In the genomic region with DNA sequence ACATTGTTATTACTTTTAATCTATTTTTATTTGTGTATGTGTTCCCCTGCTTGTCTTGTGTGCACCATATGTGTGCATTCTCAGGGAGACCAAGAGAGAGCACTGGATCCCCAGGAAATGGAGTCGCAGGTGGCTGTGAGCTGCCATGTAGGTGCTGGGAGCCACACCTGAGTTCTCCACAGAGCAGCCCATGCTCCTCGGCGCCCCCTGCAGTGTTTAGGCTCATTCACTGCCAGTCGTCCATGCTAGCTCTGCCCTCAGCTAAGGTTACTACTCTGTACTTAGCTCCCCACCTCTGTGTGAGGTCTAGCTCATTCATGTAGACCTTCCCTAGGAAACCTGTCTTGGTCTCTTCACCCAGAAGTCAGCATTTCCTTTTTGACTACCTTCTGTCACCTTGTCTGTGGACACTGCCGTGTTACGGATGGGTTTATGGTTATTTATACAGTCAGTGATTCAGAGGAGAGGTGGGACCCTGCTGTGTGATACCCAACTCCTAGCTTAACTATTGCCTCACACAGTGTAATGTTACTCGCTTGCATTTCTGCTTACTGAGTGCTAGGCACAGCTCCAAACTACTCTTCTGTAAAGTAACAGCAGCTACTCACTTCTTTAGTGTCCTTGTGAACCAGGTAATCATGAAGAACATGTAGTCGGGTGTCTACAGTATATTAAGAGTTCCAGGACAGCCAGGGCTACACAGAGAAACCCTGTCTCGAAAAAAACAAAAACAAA, we compare ENCODE assay signal across 12 mouse cellular contexts. TPM values are rescaled to one million over a fixed set of nuclear protein-coding genes. Genes with fewer than 3 reads are reported as not detected.
DNase-seq lines count a peak whose midpoint lies in the region; ATAC-seq and TF ChIP-seq lines count a peak whose summit lies in the region.
"Had no signal": no experiment of that assay in that cellular context is flagged by ENCODE, and none has a peak within 500 bp of the region (broad histone marks: within the 10 kb centered on the region; RNA-seq: fewer than 3 reads in every experiment).

No protein-coding gene starts in this region.

- TF ChIP-seq CTCF in liver, adult 2 months (IDR thresholded peaks at IDR 0.05; ENCODE audit: low read depth, low read length): peak; percentile 43
- TF ChIP-seq CTCF in stomach, postnatal 0 days (IDR thresholded peaks at IDR 0.05; ENCODE audit: low read depth): peak; percentile 37

- no peak for TF ChIP-seq POLR2A in liver, adult 2 months (IDR thresholded peaks at IDR 0.05; ENCODE audit: extremely low read depth, insufficient read depth, low read length)

- TF ChIP-seq EP300 in stomach, postnatal 0 days (optimal IDR thresholded peaks at IDR 0.05): no peak

- no peak overlapping the region for H3K4me3 ChIP-seq in liver, adult 2 months (ENCODE audit: insufficient read depth, low read depth, low read length)
- no peak overlapping the region for H3K4me3 ChIP-seq in liver, embryonic 12.5 days
- H3K4me3 ChIP-seq in stomach, postnatal 0 days (ENCODE audit: low read depth, low read length): no peak overlapping the region
- H3K4me3 ChIP-seq in heart, embryonic 11.5 days (ENCODE audit: low read depth, low read length): no peak overlapping the region
- H3K4me3 ChIP-seq: heart, embryonic 10.5 days had no signal

- peak; percentile 22 to 27 for DNase-seq in cerebellum, postnatal 10 days
- DNase-seq in cerebellum, adult 8-10 months: no peak
- DNase-seq in liver, adult 2 months (ENCODE audit: extremely low read depth, low read depth, low spot score): no peak
- DNase-seq in WW6 (ENCODE audit: low read depth, low spot score): peak; percentile 11
- no peak for DNase-seq in stomach, postnatal 0 days (ENCODE audit: low spot score)
- DNase-seq in adrenal gland, adult 2 months: no peak

- H3K4me2 ChIP-seq in liver, embryonic 12.5 days: no peak overlapping the region
- H3K4me2 ChIP-seq in stomach, postnatal 0 days (replicated peaks; ENCODE audit: low read depth): no peak overlapping the region
- H3K4me2 ChIP-seq in heart, embryonic 11.5 days: no peak overlapping the region
- H3K4me2 ChIP-seq: midbrain, embryonic 11.5 days had no signal

- no peak overlapping the region for H3K27ac ChIP-seq in liver, adult 2 months (replicated peaks; ENCODE audit: insufficient read depth, low read depth, low read length)
- H3K27ac ChIP-seq in liver, embryonic 12.5 days: no peak overlapping the region
- no peak overlapping the region for H3K27ac ChIP-seq in stomach, postnatal 0 days (replicated peaks)
- no peak overlapping the region for H3K27ac ChIP-seq in heart, embryonic 11.5 days (ENCODE audit: low read depth, low read length)
- H3K27ac ChIP-seq: heart, embryonic 10.5 days; hindbrain, postnatal 0 days had no signal

- no peak overlapping the region for H3K9ac ChIP-seq in liver, adult 2 months (ENCODE audit: low read depth, low read length)
- H3K9ac ChIP-seq in liver, embryonic 12.5 days: no peak overlapping the region
- no peak overlapping the region for H3K9ac ChIP-seq in stomach, postnatal 0 days (ENCODE audit: low read length)
- no peak overlapping the region for H3K9ac ChIP-seq in heart, embryonic 11.5 days (ENCODE audit: low read depth, low read length)

- H3K4me1 ChIP-seq in liver, adult 2 months (ENCODE audit: control insufficient read depth, insufficient read depth, low read length): peaks cover 11% of the 10 kb centered on the region
- H3K4me1 ChIP-seq in liver, embryonic 12.5 days: peaks cover 31% of the 10 kb centered on the region
- 0 out of 2 replicates have a peak, but pooled peaks cover 2% of the 10 kb centered on the region for H3K4me1 ChIP-seq in stomach, postnatal 0 days (replicated peaks; ENCODE audit: control insufficient read depth, insufficient read depth)
- peaks cover 6% of the 10 kb centered on the region; the same call in 1 of the 2 replicates for H3K4me1 ChIP-seq in heart, embryonic 11.5 days (ENCODE audit: control insufficient read depth, insufficient read depth, low read length)

- ATAC-seq in liver, embryonic 12.5 days: no peak
- no peak for ATAC-seq in stomach, postnatal 0 days (ENCODE audit: low FRiP score, low TSS enrichment)
- no peak for ATAC-seq in heart, embryonic 11.5 days (replicated peaks; ENCODE audit: insufficient number of reproducible peaks, low FRiP score, low TSS enrichment)
- ATAC-seq: forebrain, embryonic 14.5 days; hindbrain, postnatal 0 days had no signal

- no peaks in the 10 kb centered on the region for H3K27me3 ChIP-seq in liver, adult 2 months (ENCODE audit: control insufficient read depth, insufficient read depth, low read length)
- no peaks in the 10 kb centered on the region for H3K27me3 ChIP-seq in liver, embryonic 12.5 days (replicated peaks)
- H3K27me3 ChIP-seq in stomach, postnatal 0 days (ENCODE audit: control insufficient read depth, insufficient read depth, low read length): no peaks in the 10 kb centered on the region
- no peaks in the 10 kb centered on the region for H3K27me3 ChIP-seq in heart, embryonic 11.5 days (ENCODE audit: control insufficient read depth, insufficient read depth, low read length)

- H3K9me3 ChIP-seq in liver, embryonic 12.5 days (replicated peaks): no peaks in the 10 kb centered on the region
- no peaks in the 10 kb centered on the region for H3K9me3 ChIP-seq in stomach, postnatal 0 days (ENCODE audit: control insufficient read depth, low read length)
- no peaks in the 10 kb centered on the region for H3K9me3 ChIP-seq in heart, embryonic 11.5 days (replicated peaks; ENCODE audit: control insufficient read depth, low read length)
- H3K9me3 ChIP-seq: heart, embryonic 10.5 days had no signal

- H3K79me2 ChIP-seq in liver, adult 2 months (ENCODE audit: control insufficient read depth, insufficient read depth, low read length): peaks cover 48% of the 10 kb centered on the region

- no peaks in the 10 kb centered on the region for H3K36me3 ChIP-seq in liver, adult 2 months (ENCODE audit: control insufficient read depth, insufficient read depth, low read length)
- H3K36me3 ChIP-seq in liver, embryonic 12.5 days: no peaks in the 10 kb centered on the region
- no peaks in the 10 kb centered on the region for H3K36me3 ChIP-seq in stomach, postnatal 0 days (ENCODE audit: control insufficient read depth, insufficient read depth, low read length)
- no peaks in the 10 kb centered on the region for H3K36me3 ChIP-seq in heart, embryonic 11.5 days (ENCODE audit: control insufficient read depth, insufficient read depth, low read length)
- H3K36me3 ChIP-seq: heart, embryonic 10.5 days had no signal

- WGBS in liver, adult 2 months: 64% methylated on average over 9 of the region's 9 CpGs
- 66% methylated on average over 9 of the region's 9 CpGs for WGBS in liver, embryonic 12.5 days (ENCODE audit: insufficient replicate concordance)
- 62% methylated on average over 9 of the region's 9 CpGs for WGBS in stomach, postnatal 0 days
- 69% methylated on average over 9 of the region's 9 CpGs for WGBS in heart, embryonic 11.5 days (ENCODE audit: insufficient replicate concordance)

RNA-seq across cellular contexts. Expression of a gene that starts 59.6 kb away (rescaled TPM):
- 14.1 and 17.3 TPM in 2 replicates for total RNA-seq in liver, adult 2 months (2014; rRNA removed)
- polyA plus RNA-seq in liver, adult 2 months (2012; rRNA removed): 14.9 and 16.5 TPM in 2 replicates
- polyA plus RNA-seq in liver, embryonic 12.5 days (2016; fragmentation: Nextera tagmentation; extraction: Ambion mirVana): 6.8 and 7.1 TPM in 2 replicates
- polyA plus RNA-seq in stomach, postnatal 0 days (2015; fragmentation: Nextera tagmentation; extraction: Ambion mirVana): 6.6 and 6.8 TPM in 2 replicates
- 10.0 and 10.1 TPM in 2 replicates for polyA plus RNA-seq in heart, embryonic 11.5 days (2014; fragmentation: Nextera tagmentation; extraction: Ambion mirVana)
- 10 to 100 TPM; 49.2 to 87.3 TPM for total RNA-seq in adrenal gland, adult 2 months (2021)
- polyA plus RNA-seq in adrenal gland, adult 2 months (2012; rRNA removed): 17.2 and 30.2 TPM in 2 replicates

RNA-seq across cellular contexts. Expression of a gene that starts 59.8 kb away (rescaled TPM):
- total RNA-seq in liver, adult 2 months (2014; rRNA removed): 14.6 and 14.8 TPM in 2 replicates
- polyA plus RNA-seq in liver, adult 2 months (2012; rRNA removed): 12.0 and 14.2 TPM in 2 replicates
- 118 and 125 TPM in 2 replicates for polyA plus RNA-seq in liver, embryonic 12.5 days (2016; fragmentation: Nextera tagmentation; extraction: Ambion mirVana)
- polyA plus RNA-seq in stomach, postnatal 0 days (2015; fragmentation: Nextera tagmentation; extraction: Ambion mirVana): 70.8 and 79.0 TPM in 2 replicates
- 155 and 163 TPM in 2 replicates for polyA plus RNA-seq in heart, embryonic 11.5 days (2014; fragmentation: Nextera tagmentation; extraction: Ambion mirVana)
- total RNA-seq in adrenal gland, adult 2 months (2021): 100 to 1,000 TPM; 154 to 167 TPM
- polyA plus RNA-seq in adrenal gland, adult 2 months (2012; rRNA removed): 57.5 and 96.7 TPM in 2 replicates

Comparison
In these comparisons a context has a peak if more than half of its experiments do, and no peak if none do; other contexts are left out.
1. DNase-seq: peak in cerebellum, postnatal 10 days (2 of 2) and WW6 (single experiment); none in cerebellum, adult 8-10 months (single experiment), liver, adult 2 months (single experiment), stomach, postnatal 0 days (single experiment) and adrenal gland, adult 2 months (single experiment).